Mouse (Mus musculus) midbrain, postnatal 0 days (tissue): Measurements from ENCODE around the gene Gal. TPM values are rescaled to one million over a fixed set of nuclear protein-coding genes. Genes with fewer than 3 reads are reported as not detected.

ENCODE experiments used
- ATAC-seq: fragments of 200-750 bp; cut with Nextera tagmentation; 2 replicates; pipeline ENCODE4 v1.8.0; 2017; ENCODE audit warnings: moderate number of reproducible peaks, mild to moderate bottlenecking, moderate TSS enrichment, moderate library complexity; ENCODE audit not compliant: low FRiP score
- DNase-seq: peaks from one replicate; pipeline ENCODE4 v3.0.0-alpha.2; 2015; ENCODE audit warnings: low spot score
- H3K27ac ChIP-seq: fragments of 300-500 bp; sonication (generic); 2 replicates; pipeline ENCODE4 v1.5.1; 2014; ENCODE audit warnings: low read depth, mild to moderate bottlenecking, low read length, mixed read lengths
- H3K27me3 ChIP-seq: fragments of 300-500 bp; sonication (generic); 2 replicates; pipeline ENCODE4 v1.6.1; 2014; ENCODE audit warnings: low read length, control low read depth, mixed read lengths; ENCODE audit not compliant: insufficient read depth
- H3K36me3 ChIP-seq: fragments of 300-500 bp; sonication (generic); 2 replicates; pipeline ENCODE4 v1.6.1; 2014; ENCODE audit warnings: low read length, control low read depth, mixed read lengths; ENCODE audit not compliant: insufficient read depth
- H3K4me1 ChIP-seq: fragments of 300-500 bp; sonication (generic); 2 replicates; pipeline ENCODE4 v1.6.1; 2014; ENCODE audit warnings: mild to moderate bottlenecking, control low read depth, antibody characterized with exemption, low read length, mixed read lengths; ENCODE audit not compliant: insufficient read depth
- H3K4me2 ChIP-seq: fragments of 300-500 bp; sonication (generic); 2 replicates; pipeline ENCODE4 v1.6.1; 2014; ENCODE audit warnings: low read depth, mild to moderate bottlenecking, low read length, mixed read lengths; ENCODE audit not compliant: poor library complexity, severe bottlenecking
- H3K4me3 ChIP-seq: fragments of 300-500 bp; sonication (generic); 2 replicates; pipeline ENCODE4 v1.5.1; 2014; ENCODE audit warnings: low read depth, mild to moderate bottlenecking, low read length, moderate library complexity
- H3K9ac ChIP-seq: fragments of 300-500 bp; sonication (generic); replicated peaks from 2 replicates; pipeline ENCODE4 v1.6.1; 2014; ENCODE audit warnings: mild to moderate bottlenecking, low read length, moderate library complexity, mixed read lengths; ENCODE audit not compliant: poor library complexity, severe bottlenecking
- H3K9me3 ChIP-seq: fragments of 300-500 bp; sonication (generic); 2 replicates; pipeline ENCODE4 v1.6.1; 2016; ENCODE audit warnings: low read length, control low read depth
- CTCF ChIP-seq: IDR thresholded peaks from 2 replicates; pipeline ENCODE4 v1.5.1; 2016; ENCODE audit warnings: antibody characterized with exemption, mild to moderate bottlenecking
- WGBS: fragments of 180-500 bp; shearing (Covaris S2); extraction: QIAGEN DNeasy Blood & Tissue Kit; methylation state at CpG from one replicate; pipeline ENCODE4 v1.1.7; 2014; 5-methylcytosine and 5-hydroxymethylcytosine counted together
- polyA plus RNA-seq: library from polyadenylated mRNA; unstranded; fragments of >200 nt; fragmentation: Nextera tagmentation; extraction: Ambion mirVana; gene quantifications from 2 replicates; pipeline ENCODE4 v1.2.1, GENCODE M21; 2015
- total RNA-seq: library from RNA; depleted of rRNA; stranded (reverse); fragments of >200 nt; gene quantifications from 2 replicates; pipeline ENCODE4 v1.2.3, GENCODE M21; 2014; rRNA removed

Gene Gal
- total RNA-seq, result 1.9 and 5.3 TPM in 2 replicates
- polyA plus RNA-seq, result 29.5 and 30.0 TPM in 2 replicates

GRCm38 (mm10) chr19:3414268-3414733, at the start of gene Gal:
TSS of gene Gal (minus strand) at chr19:3414544.
- no peak within 1 kb of the TSS for H3K27ac ChIP-seq
- no peak for TF ChIP-seq CTCF
- H3K36me3 ChIP-seq, result no peaks in the 10 kb centered on the region
- DNase-seq (no peak), ATAC-seq (0 out of 2 replicates have a peak, but pooled peaks have one; percentile 42)
- WGBS, result 5% methylated on average over 32 of the region's 37 CpGs
- H3K9me3 ChIP-seq, result no peaks in the 10 kb centered on the region
- H3K9ac ChIP-seq, result peak within 1 kb of the TSS; percentile 44; the same call in 1 of the 2 replicates
- peak within 1 kb of the TSS; percentile 29 for H3K4me3 ChIP-seq
- no peaks in the 10 kb centered on the region for H3K4me1 ChIP-seq
- H3K27me3 ChIP-seq, result 0 out of 2 replicates have a peak, but pooled peaks cover 6% of the 10 kb centered on the region
- peak within 1 kb of the TSS; percentile 50 for H3K4me2 ChIP-seq

- Histone ChIP-seq H3K9ac (no peak overlapping the region), H3K4me2 (no peak overlapping the region), H3K4me3 (no peak overlapping the region), H3K27me3 (no peaks in the 10 kb centered on the region), H3K4me1 (no peaks in the 10 kb centered on the region), H3K27ac (no peak overlapping the region), H3K36me3 (peaks cover 83% of the 10 kb centered on the region), H3K9me3 (no peaks in the 10 kb centered on the region)
- 98% methylated on average over 3 of the region's 3 CpGs for WGBS
- DNase-seq, result no peak
- TF ChIP-seq CTCF, result no peak
- ATAC-seq, result no peak
Observed at GRCm38 (mm10) chr19:3459986-3460385, 45.6 kb upstream of the Gal start.

GRCm38 (mm10) chr19:3458331-3459099, 44.2 kb upstream of the Gal start:
- Histone ChIP-seq H3K4me1 (no peaks in the 10 kb centered on the region), H3K4me2 (no peak overlapping the region), H3K27ac (no peak overlapping the region), H3K4me3 (no peak overlapping the region), H3K27me3 (no peaks in the 10 kb centered on the region), H3K9me3 (no peaks in the 10 kb centered on the region), H3K36me3 (peaks cover 71% of the 10 kb centered on the region), H3K9ac (no peak overlapping the region)
- TF ChIP-seq CTCF, result no peak
- WGBS, result 94% methylated on average over 6 of the region's 6 CpGs
- ATAC-seq (no peak), DNase-seq (no peak)

GRCm38 (mm10) chr19:3457700-3458099, 43.4 kb upstream of the Gal start:
- H3K9ac ChIP-seq, result no peak overlapping the region
- no peak for ATAC-seq
- no peaks in the 10 kb centered on the region for H3K27me3 ChIP-seq
- H3K27ac ChIP-seq, result no peak overlapping the region
- peaks cover 67% of the 10 kb centered on the region for H3K36me3 ChIP-seq
- WGBS, result 94% methylated on average over 4 of the region's 4 CpGs
- H3K9me3 ChIP-seq, result no peaks in the 10 kb centered on the region
- no peak for TF ChIP-seq CTCF
- no peak for DNase-seq
- H3K4me3 ChIP-seq, result no peak overlapping the region
- H3K4me1 ChIP-seq, result no peaks in the 10 kb centered on the region
- no peak overlapping the region for H3K4me2 ChIP-seq

- no peak for TF ChIP-seq CTCF
- peaks cover 15% of the 10 kb centered on the region for H3K36me3 ChIP-seq
- 41% methylated on average over 6 of the region's 6 CpGs for WGBS
- H3K27me3 ChIP-seq, result no peaks in the 10 kb centered on the region
- peak; percentile 37 for DNase-seq
- H3K27ac ChIP-seq, result no peak overlapping the region
- no peaks in the 10 kb centered on the region; the same call in 1 of the 2 replicates for H3K4me1 ChIP-seq
- no peak for ATAC-seq
- H3K9ac ChIP-seq, result no peak overlapping the region
- no peaks in the 10 kb centered on the region for H3K9me3 ChIP-seq
- H3K4me2 ChIP-seq, result no peak overlapping the region
- H3K4me3 ChIP-seq, result no peak overlapping the region
Observed at GRCm38 (mm10) chr19:3451649-3452048, 37.3 kb upstream of the Gal start.

- Histone ChIP-seq H3K4me1 (no peaks in the 10 kb centered on the region; the same call in 1 of the 2 replicates), H3K9me3 (no peaks in the 10 kb centered on the region), H3K27me3 (no peaks in the 10 kb centered on the region), H3K27ac (no peak overlapping the region), H3K36me3 (peaks cover 12% of the 10 kb centered on the region; the same call in 1 of the 2 replicates), H3K4me2 (no peak overlapping the region), H3K4me3 (no peak overlapping the region), H3K9ac (no peak overlapping the region)
- peak; percentile 73; the same call in 1 of the 2 replicates for ATAC-seq
- WGBS, result 16% methylated on average over 6 of the region's 6 CpGs
- peak; percentile 94 for DNase-seq
- TF ChIP-seq CTCF, result peak; percentile 94
Observed at GRCm38 (mm10) chr19:3451170-3451569, 36.8 kb upstream of the Gal start.
